ENCODE assay signal across 14 mouse cellular contexts in the genomic region with DNA sequence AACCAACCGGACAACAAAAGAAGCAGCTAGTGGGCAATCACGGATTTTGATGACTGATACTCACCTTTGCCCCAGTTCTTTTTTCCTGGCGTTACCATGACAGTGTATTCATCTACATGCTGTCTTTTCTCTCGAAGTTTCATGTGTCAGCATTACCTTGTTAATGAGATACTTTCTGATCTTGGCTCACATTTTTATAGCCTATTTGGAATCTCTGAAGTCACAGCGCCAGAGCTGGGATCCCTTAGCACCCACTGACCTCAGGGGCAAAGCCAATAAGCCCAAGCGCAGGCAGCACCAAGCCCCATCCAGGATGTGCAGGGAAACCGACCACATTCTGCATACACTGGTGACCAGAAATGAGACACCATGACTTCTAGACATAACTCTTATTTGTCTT. TPM values are rescaled to one million over a fixed set of nuclear protein-coding genes. Genes with fewer than 3 reads are reported as not detected.
"Had no signal": no experiment of that assay in that cellular context is flagged by ENCODE, and none has a peak within 500 bp of the region (broad histone marks: within the 10 kb centered on the region; RNA-seq: fewer than 3 reads in every experiment).

No protein-coding gene starts in this region.

- H3K27me3 ChIP-seq: limb, embryonic 15.5 days; liver, embryonic 12.5 days; megakaryocyte, embryonic 14.5 days; midbrain, embryonic 15.5 days; neural tube, embryonic 12.5 days had no signal

- H3K9me3 ChIP-seq: limb, embryonic 15.5 days; liver, embryonic 12.5 days; midbrain, embryonic 15.5 days; neural tube, embryonic 12.5 days had no signal

- DNase-seq: layer of hippocampus, adult 9-11 months; layer of hippocampus, postnatal 36 days; lung, embryonic 14.5 days; lung, postnatal 10 days; thymus, adult 18-20 months; thymus, postnatal 14 days had no signal

- H3K4me3 ChIP-seq: limb, embryonic 15.5 days; liver, embryonic 12.5 days; megakaryocyte, embryonic 14.5 days; midbrain, embryonic 15.5 days; neural tube, embryonic 12.5 days had no signal

- H3K4me2 ChIP-seq: limb, embryonic 15.5 days; liver, embryonic 12.5 days; lung, embryonic 14.5 days; midbrain, embryonic 11.5 days; midbrain, embryonic 15.5 days; neural tube, embryonic 12.5 days had no signal

- H3K27ac ChIP-seq: limb, embryonic 15.5 days; liver, embryonic 12.5 days; macrophage; midbrain, embryonic 15.5 days; neural tube, embryonic 12.5 days had no signal

- H3K4me1 ChIP-seq: limb, embryonic 15.5 days; liver, embryonic 12.5 days; megakaryocyte, embryonic 14.5 days; midbrain, embryonic 15.5 days; neural tube, embryonic 12.5 days had no signal

- H3K9ac ChIP-seq: limb, embryonic 15.5 days; liver, embryonic 12.5 days; lung, embryonic 14.5 days; midbrain, embryonic 15.5 days; neural tube, embryonic 12.5 days had no signal

- H3K36me3 ChIP-seq: limb, embryonic 15.5 days; liver, embryonic 12.5 days; midbrain, embryonic 15.5 days; neural tube, embryonic 12.5 days had no signal

- ATAC-seq: intestine, embryonic 16.5 days; liver, embryonic 12.5 days; midbrain, embryonic 15.5 days had no signal

RNA-seq across cellular contexts. Expression of gene Fhl2, which starts 54.6 kb away (rescaled TPM):
- polyA plus RNA-seq: macrophage had no signal
